Mouse (Mus musculus): ENCODE data around the gene Bmp6.

DNA sequence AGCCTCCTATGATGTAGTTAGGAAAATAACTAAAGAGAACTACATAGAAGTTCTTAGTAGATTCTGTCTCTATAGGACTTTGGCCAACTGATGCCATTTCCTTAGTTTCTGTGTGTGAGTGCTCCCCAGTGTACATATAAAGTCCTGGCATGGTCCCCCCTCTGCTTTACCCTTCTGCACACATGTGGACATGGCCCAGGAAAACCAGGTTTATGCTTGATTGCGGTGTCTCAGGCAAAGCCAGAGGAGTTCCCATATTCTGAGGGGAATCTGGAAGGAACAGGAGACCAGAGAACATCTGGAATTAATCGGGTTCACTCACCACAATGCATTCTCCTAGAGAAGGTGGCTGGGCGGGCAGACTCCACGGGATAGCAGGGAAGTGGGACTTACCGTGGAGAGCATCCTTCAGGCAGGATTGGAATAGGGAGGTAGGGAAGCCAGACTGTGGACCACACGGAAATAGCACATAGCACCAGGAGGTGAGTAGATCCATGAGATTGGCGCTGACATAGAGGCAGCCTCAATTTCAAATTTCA lies 52.2 kb downstream of the Bmp6 start:
- TF ChIP-seq CTCF (IDR thresholded peaks at IDR 0.05; ENCODE audit: control insufficient read depth, insufficient read depth, insufficient replicate concordance, low read depth, low read length): no peak
- TF ChIP-seq POLR2A (IDR thresholded peaks at IDR 0.05; ENCODE audit: control insufficient read depth, low read depth, low read length): no peak

Measured in testis, adult 2 months (tissue).